Mouse (Mus musculus): ENCODE data around the gene Tenm4. TPM values are rescaled to one million over a fixed set of nuclear protein-coding genes. Genes with fewer than 3 reads are reported as not detected.

The Tenm4 gene
- polyA plus RNA-seq, 1 experiment from 2014 or later: 4.6 TPM

DNA sequence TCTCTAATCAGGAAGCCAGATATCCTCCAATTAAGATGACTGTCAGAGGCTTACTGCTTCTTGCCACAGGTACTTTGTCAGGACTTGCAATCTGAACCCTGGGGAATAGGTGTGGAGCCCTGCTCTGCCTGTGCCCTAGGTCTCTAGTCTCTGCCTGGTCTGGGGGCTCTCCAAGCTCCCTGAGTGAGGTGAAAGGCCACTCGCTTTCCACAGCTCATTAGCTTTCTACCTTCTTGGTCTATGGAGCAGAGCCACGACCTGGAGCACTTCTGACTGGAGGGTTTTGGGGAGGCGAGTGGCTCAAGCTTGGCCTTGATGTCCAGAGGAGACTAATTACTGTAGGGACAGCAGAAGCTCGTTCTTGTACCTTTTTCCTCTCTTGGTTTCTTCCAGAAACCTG is 617.1 kb downstream of the Tenm4 start:
- H3K4me2 ChIP-seq (replicated peaks; ENCODE audit: low read depth): no peak overlapping the region
- 72% methylated on average over 4 of the region's 4 CpGs for WGBS

DNA sequence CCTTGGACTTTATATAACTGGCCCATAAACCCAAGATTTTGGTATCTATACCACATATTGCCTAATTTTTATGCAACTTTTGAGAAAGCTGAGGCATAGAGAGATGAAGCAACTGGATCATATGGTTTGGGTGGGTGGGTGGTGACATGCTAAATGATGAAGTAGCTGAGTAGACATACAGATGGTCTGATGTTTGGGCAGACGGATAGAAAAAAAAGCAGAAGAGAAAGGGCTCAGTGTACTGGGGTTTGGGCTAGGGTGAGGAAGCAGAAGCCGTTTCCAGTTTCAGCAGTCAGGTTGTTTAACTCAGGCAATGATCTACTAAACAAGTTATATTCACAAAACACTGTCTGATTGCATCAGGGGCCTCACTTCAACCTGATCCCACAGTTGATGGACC is 619.3 kb downstream of the Tenm4 start:
- Histone ChIP-seq H3K4me2 (replicated peaks; ENCODE audit: low read depth) (no peak overlapping the region), H3K27ac (ENCODE audit: low read depth, low read length) (no peak overlapping the region), H3K4me3 (ENCODE audit: low read depth, low read length) (no peak overlapping the region), H3K9me3 (ENCODE audit: control insufficient read depth) (no peaks in the 10 kb centered on the region), H3K36me3 (ENCODE audit: control insufficient read depth, insufficient read depth) (no peaks in the 10 kb centered on the region; the same call in 1 of the 2 replicates), H3K27me3 (replicated peaks; ENCODE audit: control insufficient read depth, insufficient read depth, low read length) (no peaks in the 10 kb centered on the region), H3K4me1 (replicated peaks; ENCODE audit: control insufficient read depth, insufficient read depth, low read length) (no peaks in the 10 kb centered on the region), H3K9ac (ENCODE audit: low read depth, low read length) (no peak overlapping the region)
- ATAC-seq: no peak
- no peak for TF ChIP-seq CTCF (IDR thresholded peaks at IDR 0.05; ENCODE audit: low read depth)
- WGBS: 63% methylated on average over 2 of the region's 2 CpGs

More for the DNA sequence above, 617.1 kb downstream of the Tenm4 start:
- H3K4me1 ChIP-seq (replicated peaks; ENCODE audit: control insufficient read depth, insufficient read depth, low read length): no peaks in the 10 kb centered on the region
- no peak for TF ChIP-seq CTCF (IDR thresholded peaks at IDR 0.05; ENCODE audit: low read depth)
- no peak overlapping the region for H3K9ac ChIP-seq (ENCODE audit: low read depth, low read length)
- H3K4me3 ChIP-seq (ENCODE audit: low read depth, low read length): no peak overlapping the region
- ATAC-seq: no peak
- H3K9me3 ChIP-seq (ENCODE audit: control insufficient read depth): no peaks in the 10 kb centered on the region
- no peaks in the 10 kb centered on the region for H3K27me3 ChIP-seq (replicated peaks; ENCODE audit: control insufficient read depth, insufficient read depth, low read length)
- H3K27ac ChIP-seq (ENCODE audit: low read depth, low read length): no peak overlapping the region
- H3K36me3 ChIP-seq (ENCODE audit: control insufficient read depth, insufficient read depth): no peaks in the 10 kb centered on the region; the same call in 1 of the 2 replicates

DNA sequence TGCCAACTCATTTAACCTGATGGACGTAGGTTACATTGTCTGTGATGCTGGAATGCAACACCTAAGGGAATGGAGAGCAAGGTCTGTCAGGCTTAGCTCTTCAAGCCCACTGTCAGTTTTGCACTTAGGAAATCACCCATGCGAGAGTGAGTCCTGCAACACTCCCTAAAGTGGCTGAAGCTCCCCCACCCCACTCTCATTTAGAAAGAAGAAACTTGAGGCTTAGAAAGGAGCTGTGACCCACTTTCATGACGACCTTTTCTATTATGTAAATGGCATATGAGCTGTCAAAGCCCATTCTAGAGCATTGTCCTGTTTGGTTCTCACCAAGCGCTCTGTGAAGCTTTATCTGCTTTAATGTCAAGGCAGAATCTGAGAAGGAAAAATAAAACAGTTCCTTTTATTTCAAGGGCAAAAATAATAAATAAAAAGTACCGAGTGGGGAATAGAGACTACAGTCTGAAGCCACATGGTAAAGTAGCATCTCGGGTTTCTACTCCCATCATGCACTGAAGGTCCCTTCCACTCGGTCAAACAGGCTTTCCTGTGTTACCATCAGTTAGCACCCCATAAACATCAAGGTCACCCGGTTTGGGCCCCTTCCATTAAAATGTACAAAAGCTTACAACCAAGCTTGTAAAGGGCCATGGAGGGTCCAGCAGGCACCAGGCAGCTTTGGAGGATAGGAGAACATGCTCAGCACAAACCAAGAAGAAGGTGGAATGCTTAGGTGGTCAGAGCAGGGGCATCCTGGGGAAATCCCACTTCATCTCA is 621.6 kb downstream of the Tenm4 start:
- TF ChIP-seq CTCF (IDR thresholded peaks at IDR 0.05; ENCODE audit: low read depth): no peak
- WGBS: 81% methylated on average over 8 of the region's 8 CpGs
- Histone ChIP-seq H3K4me2 (replicated peaks; ENCODE audit: low read depth) (no peak overlapping the region), H3K4me3 (ENCODE audit: low read depth, low read length) (no peak overlapping the region), H3K9me3 (ENCODE audit: control insufficient read depth) (no peaks in the 10 kb centered on the region), H3K27me3 (replicated peaks; ENCODE audit: control insufficient read depth, insufficient read depth, low read length) (no peaks in the 10 kb centered on the region), H3K27ac (ENCODE audit: low read depth, low read length) (no peak overlapping the region), H3K36me3 (ENCODE audit: control insufficient read depth, insufficient read depth) (no peaks in the 10 kb centered on the region; the same call in 1 of the 2 replicates), H3K9ac (ENCODE audit: low read depth, low read length) (no peak overlapping the region), H3K4me1 (replicated peaks; ENCODE audit: control insufficient read depth, insufficient read depth, low read length) (no peaks in the 10 kb centered on the region)
- no peak for ATAC-seq

DNA sequence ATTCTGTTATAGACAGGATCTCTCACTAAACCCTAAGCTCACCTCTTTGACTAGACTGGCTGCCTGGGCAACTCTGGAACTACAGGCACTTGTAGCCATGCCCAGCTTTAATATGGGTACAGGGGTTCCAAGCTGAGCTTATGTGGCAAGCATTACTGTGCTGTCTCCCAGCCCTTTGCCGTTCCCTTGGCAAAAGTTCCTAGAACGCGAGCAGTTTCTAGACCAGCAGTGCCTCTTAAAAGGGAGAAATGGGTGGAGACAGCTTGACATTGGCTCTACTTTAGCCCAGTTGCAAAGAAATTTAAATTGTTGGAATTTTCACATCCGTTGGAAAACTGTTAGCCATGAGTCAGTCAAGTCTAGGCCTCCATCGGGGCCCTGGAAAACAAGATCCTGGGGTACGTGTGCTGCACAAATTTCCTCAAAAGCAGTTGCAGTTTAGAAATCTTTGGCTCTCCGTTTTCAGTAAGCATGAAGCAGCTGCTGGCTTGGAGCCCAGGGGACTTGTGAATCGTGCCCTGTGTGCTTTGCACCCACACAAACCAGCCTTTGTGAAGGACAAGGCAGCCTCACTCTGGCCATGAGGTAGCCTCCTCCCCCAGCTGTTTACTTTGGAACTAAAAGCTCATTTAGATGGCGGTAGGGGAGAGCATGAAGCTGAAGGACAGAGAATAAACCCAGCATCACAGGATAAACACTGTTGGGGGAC is 625.1 kb downstream of the Tenm4 start:
- 43% methylated on average over 9 of the region's 9 CpGs for WGBS
- no peak for TF ChIP-seq CTCF (IDR thresholded peaks at IDR 0.05; ENCODE audit: low read depth)
- Histone ChIP-seq H3K36me3 (ENCODE audit: control insufficient read depth, insufficient read depth) (no peaks in the 10 kb centered on the region; the same call in 1 of the 2 replicates), H3K9me3 (ENCODE audit: control insufficient read depth) (no peaks in the 10 kb centered on the region), H3K27me3 (replicated peaks; ENCODE audit: control insufficient read depth, insufficient read depth, low read length) (no peaks in the 10 kb centered on the region), H3K4me1 (replicated peaks; ENCODE audit: control insufficient read depth, insufficient read depth, low read length) (no peaks in the 10 kb centered on the region; the same call in 1 of the 2 replicates), H3K9ac (ENCODE audit: low read depth, low read length) (no peak overlapping the region), H3K4me2 (replicated peaks; ENCODE audit: low read depth) (no peak overlapping the region), H3K4me3 (ENCODE audit: low read depth, low read length) (no peak overlapping the region), H3K27ac (ENCODE audit: low read depth, low read length) (no peak overlapping the region)
- no peak for ATAC-seq

DNA sequence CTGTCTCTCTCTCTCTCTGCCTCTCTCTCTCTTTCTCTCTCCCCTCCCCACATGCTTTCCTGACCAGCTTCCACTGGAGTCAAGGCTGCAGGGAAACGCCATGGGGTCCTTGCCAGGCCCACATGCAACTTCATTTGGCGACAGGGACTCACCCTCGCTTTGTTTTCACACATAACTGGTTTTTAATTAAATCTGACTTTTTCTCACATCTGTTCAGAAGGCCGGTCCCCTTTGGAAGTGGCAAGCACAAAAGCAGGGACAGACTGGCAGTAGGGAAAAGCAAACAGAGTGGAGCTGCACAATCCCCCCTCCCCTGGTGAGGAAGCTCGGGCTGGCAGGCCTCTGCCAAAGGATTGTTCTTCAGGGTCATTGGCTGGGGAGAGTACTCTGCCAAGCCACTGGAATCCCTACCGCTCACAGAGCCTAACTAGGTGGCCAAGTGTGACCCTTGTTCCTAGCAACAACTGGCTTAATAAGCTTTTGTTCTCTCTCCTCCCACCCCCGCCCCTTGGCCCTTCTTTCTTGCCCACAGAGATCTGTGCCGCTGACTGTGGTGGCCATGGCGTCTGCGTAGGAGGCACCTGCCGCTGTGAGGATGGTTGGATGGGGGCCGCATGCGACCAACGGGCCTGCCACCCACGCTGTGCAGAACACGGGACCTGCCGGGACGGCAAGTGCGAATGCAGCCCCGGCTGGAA is 625.9 kb downstream of the Tenm4 start:
- no peak overlapping the region for H3K4me3 ChIP-seq (ENCODE audit: low read depth, low read length)
- H3K4me1 ChIP-seq (replicated peaks; ENCODE audit: control insufficient read depth, insufficient read depth, low read length): no peaks in the 10 kb centered on the region; the same call in 1 of the 2 replicates
- 57% methylated on average over 20 of the region's 20 CpGs for WGBS
- no peaks in the 10 kb centered on the region; the same call in 1 of the 2 replicates for H3K36me3 ChIP-seq (ENCODE audit: control insufficient read depth, insufficient read depth)
- no peaks in the 10 kb centered on the region for H3K27me3 ChIP-seq (replicated peaks; ENCODE audit: control insufficient read depth, insufficient read depth, low read length)
- no peaks in the 10 kb centered on the region for H3K9me3 ChIP-seq (ENCODE audit: control insufficient read depth)
- H3K4me2 ChIP-seq (replicated peaks; ENCODE audit: low read depth): no peak overlapping the region
- no peak for ATAC-seq
- no peak for TF ChIP-seq CTCF (IDR thresholded peaks at IDR 0.05; ENCODE audit: low read depth)
- H3K9ac ChIP-seq (ENCODE audit: low read depth, low read length): no peak overlapping the region
- H3K27ac ChIP-seq (ENCODE audit: low read depth, low read length): no peak overlapping the region
